Mouse (Mus musculus) myocyte (in vitro differentiated cells): ENCODE measurements at regions not wholly inside any gene's neighbourhood (a gene's known extent, or its start where the extent isn't known, plus 50 kb on each side); places are given as distances from the start of the nearest gene placed in this dataset.

Experiments used
- CEBPB ChIP-seq: IDR thresholded peaks from 2 replicates; pipeline ENCODE4 v1.6.1; 2011; ENCODE audit warnings: mild to moderate bottlenecking, moderate library complexity; ENCODE audit not compliant: poor library complexity, insufficient read depth, severe bottlenecking
- MAX ChIP-seq: IDR thresholded peaks from one replicate; pipeline ENCODE4 v1.6.1; 2011; ENCODE audit warnings: low read depth, mild to moderate bottlenecking, control low read depth
- MYOD1 ChIP-seq, 3 experiments: IDR thresholded peaks; one replicate each; pipeline ENCODE4 v1.6.1; 2011; ENCODE audit warnings: control low read depth in 2 of 3, low read depth in 2 of 3, mild to moderate bottlenecking in 2 of 3, moderate library complexity in 1 of 3; ENCODE audit not compliant: insufficient read length in 2 of 3, control insufficient read depth in 1 of 3
- POLR2A ChIP-seq: IDR thresholded peaks from one replicate; pipeline ENCODE4 v1.6.1; 2011; ENCODE audit warnings: low read depth, mild to moderate bottlenecking, control low read depth, moderate library complexity; ENCODE audit not compliant: insufficient read length
- POLR2AphosphoS2 ChIP-seq: IDR thresholded peaks from one replicate; pipeline ENCODE4 v1.6.1; 2011; ENCODE audit warnings: low read depth, control low read depth; ENCODE audit not compliant: insufficient read length
- TCF12 ChIP-seq: IDR thresholded peaks from one replicate; pipeline ENCODE4 v1.6.1; 2011; ENCODE audit warnings: mild to moderate bottlenecking, control low read depth; ENCODE audit not compliant: poor library complexity, insufficient read depth, severe bottlenecking
- TCF3 ChIP-seq: IDR thresholded peaks from one replicate; pipeline ENCODE4 v1.6.1; 2011; ENCODE audit warnings: low read depth, control low read depth; ENCODE audit not compliant: insufficient read length
- USF1 ChIP-seq: IDR thresholded peaks from one replicate; pipeline ENCODE4 v1.6.1; 2011; ENCODE audit warnings: low read depth, mild to moderate bottlenecking, control low read depth, moderate library complexity

GRCm38 (mm10) chr10:96430142-96430541 is 186.7 kb upstream of the Btg1 start:
- TF ChIP-seq POLR2A = no peak
- no peak for TF ChIP-seq MAX
- TF ChIP-seq POLR2AphosphoS2 = no peak
- TF ChIP-seq TCF3 = no peak
- no peak for TF ChIP-seq MYOD1 (IDR thresholded peaks at IDR 0.05; ENCODE audit: control insufficient read depth in 1 of 3, insufficient read length in 2 of 3, low read depth in 2 of 3)
- no peak for TF ChIP-seq USF1
- no peak for TF ChIP-seq CEBPB
- no peak for TF ChIP-seq TCF12
